Mouse (Mus musculus): ENCODE data around the gene Dcaf6. TPM values are rescaled to one million over a fixed set of nuclear protein-coding genes. Genes with fewer than 3 reads are reported as not detected.

Dcaf6 gene
- total RNA-seq (2018; cell fraction: chromatin; rRNA removed) = 100 to 1,000 TPM in 16 of 26 experiments, 10 to 100 TPM in 10; 41.0 to 147 (median 106) TPM
- total RNA-seq (2018; cell fraction: cytosol; rRNA removed) = 10 to 100 TPM; 13.9 to 24.9 (median 20.3) TPM
- total RNA-seq (2018; cell fraction: nucleus; rRNA removed) = 100 to 1,000 TPM in 4 of 26 experiments, 10 to 100 TPM in 22; 39.4 to 126 (median 74.4) TPM
- polyA plus RNA-seq (2018) = 16.1 to 28.0 TPM (median 24.8 TPM) in 3 replicates

GRCm38 (mm10) chr1:165460360-165460800, at the start of gene Dcaf6, which contains the start of gene Mpc2:
Gene Dcaf6 (minus strand): TSS chr1:165460475.
Gene Mpc2 (plus strand): TSS chr1:165460637.
- Histone ChIP-seq H3K4me3 (ENCODE audit: inconsistent target) (peak within 1 kb of the TSS; percentile 89), H3K79me2 (ENCODE audit: inconsistent target) (peaks cover 83% of the 10 kb centered on the region), H3K36me3 (ENCODE audit: inconsistent target) (no peaks in the 10 kb centered on the region), H3K27ac (peak within 1 kb of the TSS; percentile 97)
- WGBS (ENCODE audit: missing documents) = 1% methylated on average over 37 of the region's 37 CpGs

- no peaks in the 10 kb centered on the region for H3K79me2 ChIP-seq (ENCODE audit: inconsistent target)
- H3K36me3 ChIP-seq (ENCODE audit: inconsistent target) = no peaks in the 10 kb centered on the region
- no peak overlapping the region for H3K4me3 ChIP-seq (ENCODE audit: inconsistent target)
- WGBS (ENCODE audit: missing documents) = 37% methylated on average over 6 of the region's 6 CpGs
- no peak overlapping the region for H3K27ac ChIP-seq
These were observed 46.0 kb upstream of the Dcaf6 start for GRCm38 (mm10) chr1:165506303-165506702.

- Histone ChIP-seq H3K36me3 (ENCODE audit: inconsistent target) (no peaks in the 10 kb centered on the region), H3K79me2 (ENCODE audit: inconsistent target) (no peaks in the 10 kb centered on the region), H3K4me3 (ENCODE audit: inconsistent target) (no peak overlapping the region), H3K27ac (no peak overlapping the region)
- 46% methylated on average over 10 of the region's 10 CpGs for WGBS (ENCODE audit: missing documents)
These were observed 43.2 kb upstream of the Dcaf6 start for GRCm38 (mm10) chr1:165503307-165504024.

- 60% methylated on average over 2 of the region's 3 CpGs for whole genome bisulfite sequencing (ENCODE audit: missing documents)
- Histone ChIP-seq H3K27ac (no peak overlapping the region), H3K36me3 (ENCODE audit: inconsistent target) (no peaks in the 10 kb centered on the region), H3K79me2 (ENCODE audit: inconsistent target) (no peaks in the 10 kb centered on the region), H3K4me3 (ENCODE audit: inconsistent target) (no peak overlapping the region)
These were observed 38.6 kb upstream of the Dcaf6 start for GRCm38 (mm10) chr1:165498856-165499255.

- Histone ChIP-seq H3K27ac (no peak overlapping the region), H3K4me3 (ENCODE audit: inconsistent target) (no peak overlapping the region), H3K79me2 (ENCODE audit: inconsistent target) (no peaks in the 10 kb centered on the region), H3K36me3 (ENCODE audit: inconsistent target) (no peaks in the 10 kb centered on the region)
- WGBS (ENCODE audit: missing documents) = 41% methylated on average over 4 of the region's 4 CpGs
These were observed 28.9 kb upstream of the Dcaf6 start for GRCm38 (mm10) chr1:165489197-165489596.

- WGBS (ENCODE audit: missing documents) = 94% methylated on average over 2 of the region's 2 CpGs
- Histone ChIP-seq H3K4me3 (ENCODE audit: inconsistent target) (no peak overlapping the region), H3K27ac (no peak overlapping the region), H3K36me3 (ENCODE audit: inconsistent target) (peaks cover 1% of the 10 kb centered on the region; the same call in 1 of the 2 replicates), H3K79me2 (ENCODE audit: inconsistent target) (no peaks in the 10 kb centered on the region)
These were observed 25.8 kb upstream of the Dcaf6 start for GRCm38 (mm10) chr1:165486108-165486507.

GRCm38 (mm10) chr1:165484688-165485233, 24.5 kb upstream of the Dcaf6 start, which contains the start of gene Adcy10:
Gene Adcy10 (plus strand): TSS chr1:165485183.
- Histone ChIP-seq H3K79me2 (ENCODE audit: inconsistent target) (no peaks in the 10 kb centered on the region), H3K36me3 (ENCODE audit: inconsistent target) (peaks cover 9% of the 10 kb centered on the region), H3K4me3 (ENCODE audit: inconsistent target) (no peak within 1 kb of the TSS), H3K27ac (no peak within 1 kb of the TSS)
- WGBS (ENCODE audit: missing documents) = 69% methylated on average over 8 of the region's 8 CpGs

- Histone ChIP-seq H3K36me3 (ENCODE audit: inconsistent target) (no peaks in the 10 kb centered on the region), H3K4me3 (ENCODE audit: inconsistent target) (no peak overlapping the region), H3K27ac (no peak overlapping the region), H3K79me2 (ENCODE audit: inconsistent target) (peaks cover 15% of the 10 kb centered on the region; the same call in 1 of the 2 replicates)
- WGBS (ENCODE audit: missing documents) = 15% methylated on average over 1 of the region's 1 CpGs
These were observed 11.2 kb upstream of the Dcaf6 start for GRCm38 (mm10) chr1:165471490-165471889.

- Histone ChIP-seq H3K79me2 (ENCODE audit: inconsistent target) (peaks cover 30% of the 10 kb centered on the region; the same call in 1 of the 2 replicates), H3K4me3 (ENCODE audit: inconsistent target) (no peak overlapping the region), H3K36me3 (ENCODE audit: inconsistent target) (no peaks in the 10 kb centered on the region), H3K27ac (no peak overlapping the region)
These were observed 9.4 kb upstream of the Dcaf6 start for GRCm38 (mm10) chr1:165469717-165470116.

GRCm38 (mm10) chr1:165468971-165469370, 8.7 kb upstream of the Dcaf6 start:
- H3K79me2 ChIP-seq (ENCODE audit: inconsistent target) = peaks cover 37% of the 10 kb centered on the region; the same call in 1 of the 2 replicates
- H3K27ac ChIP-seq = no peak overlapping the region
- H3K4me3 ChIP-seq (ENCODE audit: inconsistent target) = no peak overlapping the region
- H3K36me3 ChIP-seq (ENCODE audit: inconsistent target) = no peaks in the 10 kb centered on the region

GRCm38 (mm10) chr1:165464574-165464973, 4.3 kb upstream of the Dcaf6 start:
- Histone ChIP-seq H3K4me3 (ENCODE audit: inconsistent target) (no peak overlapping the region), H3K79me2 (ENCODE audit: inconsistent target) (peaks cover 64% of the 10 kb centered on the region; the same call in 1 of the 2 replicates), H3K27ac (no peak overlapping the region), H3K36me3 (ENCODE audit: inconsistent target) (no peaks in the 10 kb centered on the region)
- WGBS (ENCODE audit: missing documents) = 68% methylated on average over 3 of the region's 3 CpGs

- H3K36me3 ChIP-seq (ENCODE audit: inconsistent target) = no peaks in the 10 kb centered on the region
- H3K27ac ChIP-seq = no peak overlapping the region
- peaks cover 76% of the 10 kb centered on the region for H3K79me2 ChIP-seq (ENCODE audit: inconsistent target)
- H3K4me3 ChIP-seq (ENCODE audit: inconsistent target) = no peak overlapping the region
- WGBS (ENCODE audit: missing documents) = 82% methylated on average over 1 of the region's 1 CpGs
These were observed 2.6 kb upstream of the Dcaf6 start for GRCm38 (mm10) chr1:165462861-165463260.

- Histone ChIP-seq H3K4me3 (ENCODE audit: inconsistent target) (peak overlapping the region; percentile 71), H3K36me3 (ENCODE audit: inconsistent target) (no peaks in the 10 kb centered on the region), H3K27ac (peak overlapping the region; percentile 31; the same call in 1 of the 2 replicates), H3K79me2 (ENCODE audit: inconsistent target) (peaks cover 80% of the 10 kb centered on the region)
- WGBS (ENCODE audit: missing documents) = 2% methylated on average over 9 of the region's 9 CpGs
These were observed 1.4 kb upstream of the Dcaf6 start for GRCm38 (mm10) chr1:165461681-165462080.

- Histone ChIP-seq H3K79me2 (ENCODE audit: inconsistent target) (peaks cover 83% of the 10 kb centered on the region), H3K27ac (peak overlapping the region; percentile 97), H3K4me3 (ENCODE audit: inconsistent target) (peak overlapping the region; percentile 76), H3K36me3 (ENCODE audit: inconsistent target) (no peaks in the 10 kb centered on the region)
- WGBS (ENCODE audit: missing documents) = 2% methylated on average over 33 of the region's 41 CpGs
These were observed 614 bp upstream of the Dcaf6 start for GRCm38 (mm10) chr1:165460801-165461377.
